Mouse (Mus musculus) right cerebral cortex, postnatal 25 days (tissue): ENCODE data around the gene Papss1.

Source experiments
- DNase-seq: peaks from one replicate; pipeline ENCODE4 v3.0.0; 2022

Papss1 gene

DNA sequence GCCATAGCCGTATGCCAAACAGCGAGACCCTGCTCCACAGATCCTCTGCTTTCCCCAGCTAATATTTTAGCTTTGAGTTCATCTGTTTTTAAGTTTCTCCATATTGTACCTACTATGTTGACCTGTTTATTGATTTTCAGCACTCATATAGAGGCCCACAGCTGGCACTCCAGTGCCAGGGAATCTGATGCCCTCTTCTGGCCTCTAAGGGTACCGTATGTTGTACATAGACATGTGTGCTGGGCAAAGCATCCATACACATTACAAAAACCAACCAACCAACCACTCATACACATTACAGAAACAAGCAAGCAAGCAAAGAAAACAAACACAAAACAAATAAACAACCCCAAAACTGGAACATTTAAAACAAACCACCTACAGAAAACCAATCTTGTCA lies 22.2 kb downstream of the Papss1 start:
- DNase-seq, result no peak

DNA sequence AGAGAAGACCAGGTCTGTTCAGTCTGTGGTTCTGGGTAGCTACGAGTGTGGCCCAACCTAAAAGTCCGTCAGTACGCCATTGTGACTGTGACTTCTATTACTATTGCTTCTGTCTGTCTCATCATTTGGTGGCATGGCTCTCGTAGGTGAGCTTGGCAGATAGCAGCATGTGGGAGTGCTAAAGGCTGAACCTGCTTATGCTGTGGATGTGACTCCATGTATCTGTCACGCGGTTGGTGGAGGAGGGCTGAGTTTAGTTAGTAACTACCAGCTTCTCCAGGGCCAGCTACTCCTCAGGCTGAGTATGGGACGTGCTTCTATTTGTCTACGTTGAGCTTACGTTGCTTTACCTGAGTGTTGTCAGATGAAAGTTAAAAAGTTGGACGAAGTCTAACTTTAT lies 23.4 kb downstream of the Papss1 start:
- DNase-seq, result no peak

DNA sequence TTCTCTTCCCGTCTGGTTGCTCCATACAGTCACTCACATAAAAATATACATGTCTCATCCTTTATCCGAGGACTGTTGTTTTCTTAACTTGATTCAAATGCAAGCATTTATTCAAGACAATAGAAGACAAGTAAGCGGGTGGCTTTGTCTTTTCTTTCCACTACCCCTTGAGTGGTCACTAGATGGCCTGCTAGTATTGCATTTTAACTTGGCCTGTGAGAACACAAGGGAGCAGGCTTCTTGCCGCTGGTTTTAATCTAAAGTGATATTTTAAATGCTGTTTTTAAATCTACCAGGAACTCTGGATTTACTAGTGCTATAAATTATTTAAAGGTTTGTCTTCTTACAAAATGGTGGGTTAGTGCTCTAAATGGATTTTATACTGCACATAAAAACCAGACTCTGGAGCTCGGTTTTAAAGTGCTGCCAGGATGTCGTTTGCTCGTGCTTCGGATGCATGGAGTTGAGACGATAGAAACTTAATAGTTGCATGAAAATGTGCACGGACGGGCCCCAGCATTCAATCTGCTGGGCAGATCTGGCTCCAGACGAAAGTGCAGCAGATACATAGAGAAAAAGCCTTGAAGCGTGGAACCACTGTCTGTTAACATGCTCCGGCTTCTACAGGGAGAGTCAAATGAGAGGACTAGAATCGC lies 28.7 kb downstream of the Papss1 start:
- DNase-seq, result no peak

DNA sequence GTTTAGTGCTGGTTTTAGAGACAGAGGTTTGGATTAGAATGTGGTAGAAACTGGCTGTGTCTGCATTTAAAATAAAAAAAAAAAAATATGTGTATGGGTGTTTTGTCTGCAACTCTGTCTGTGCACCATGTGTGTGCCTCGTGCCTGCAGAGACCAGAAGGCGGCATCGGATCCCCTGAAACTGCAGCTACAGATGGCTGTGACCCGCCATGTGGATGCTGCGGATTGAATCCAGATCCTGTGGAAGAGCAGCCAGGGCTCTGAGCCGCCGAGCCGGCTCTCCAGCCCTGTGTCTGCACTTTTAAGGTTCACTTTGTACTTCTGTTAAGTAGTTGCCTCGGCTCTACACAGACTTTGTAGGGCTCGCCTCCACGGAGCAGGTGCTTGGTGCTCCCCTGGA lies 29.8 kb downstream of the Papss1 start:
- DNase-seq, result no peak

DNA sequence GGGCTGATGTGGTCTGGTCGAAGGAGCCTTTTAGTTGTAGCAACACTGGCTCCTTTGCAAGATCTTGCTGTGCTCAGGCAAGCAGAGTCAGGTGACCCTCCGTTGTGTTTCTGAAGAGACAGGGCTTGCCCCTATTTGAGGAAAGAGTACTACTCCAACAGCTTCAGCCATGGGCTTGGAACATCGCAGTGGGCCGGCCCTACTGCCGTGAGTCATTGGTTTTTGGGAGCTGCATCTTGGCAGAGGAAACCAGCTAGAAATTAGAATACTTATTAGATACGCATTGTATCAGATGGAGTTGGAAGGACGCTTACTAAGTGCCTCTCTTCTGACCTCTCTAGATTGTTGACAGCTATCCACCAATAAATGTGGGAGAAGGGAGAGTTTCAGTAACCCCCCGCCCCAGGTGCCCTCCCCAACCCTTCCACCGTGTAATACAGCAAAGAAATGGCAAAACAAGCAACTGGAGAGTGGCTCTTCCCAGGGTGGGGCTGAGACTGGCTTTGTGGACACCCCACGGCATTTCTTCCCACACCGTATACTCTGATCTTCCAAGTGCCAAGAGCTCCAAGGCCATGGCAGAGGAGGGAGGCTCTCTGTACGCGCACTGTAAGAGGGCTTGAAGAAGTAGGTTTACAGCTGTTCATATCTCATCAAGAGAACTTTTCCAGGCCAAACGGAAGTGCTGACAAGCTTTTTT lies 31.1 kb downstream of the Papss1 start:
- DNase-seq, result no peak

DNA sequence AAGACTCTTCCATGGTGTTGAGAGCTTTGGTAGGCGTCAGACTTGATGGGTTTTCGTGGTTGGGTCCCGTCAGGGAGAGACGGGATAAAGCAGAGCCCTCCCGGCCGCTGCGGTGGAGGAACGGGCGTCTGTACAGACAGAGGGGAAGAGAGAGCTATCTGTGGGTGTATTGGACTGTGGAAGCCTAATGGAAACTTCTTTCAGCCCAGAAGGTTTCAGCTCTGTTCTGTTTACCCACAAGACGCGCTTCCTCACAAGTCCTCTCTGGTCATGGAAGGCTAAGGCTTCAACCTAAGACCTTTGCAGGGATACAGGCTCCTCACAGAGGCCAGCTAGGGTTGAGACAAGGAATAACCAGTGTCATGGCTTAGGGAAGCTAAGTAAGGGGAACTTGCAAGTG lies 36.2 kb downstream of the Papss1 start:
- no peak for DNase-seq

DNA sequence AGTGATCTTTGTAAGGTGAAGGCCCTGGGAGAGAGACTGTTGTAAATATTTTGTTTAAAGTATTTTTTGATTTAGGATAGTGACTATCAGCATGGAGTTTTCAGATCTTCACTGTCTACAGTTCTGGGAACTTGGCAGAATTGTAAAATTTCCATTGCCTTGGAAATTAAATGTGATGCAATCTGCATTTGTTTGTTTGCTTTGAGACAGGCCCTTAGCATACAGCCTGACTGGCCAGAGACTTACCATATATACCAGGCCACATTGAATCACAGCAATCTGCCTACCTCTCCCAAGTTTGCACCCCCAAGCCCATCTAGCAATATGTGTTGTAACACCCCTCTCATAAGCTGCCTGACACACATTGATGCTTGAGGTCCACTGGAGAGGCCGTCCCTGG lies 36.8 kb downstream of the Papss1 start:
- no peak for DNase-seq

DNA sequence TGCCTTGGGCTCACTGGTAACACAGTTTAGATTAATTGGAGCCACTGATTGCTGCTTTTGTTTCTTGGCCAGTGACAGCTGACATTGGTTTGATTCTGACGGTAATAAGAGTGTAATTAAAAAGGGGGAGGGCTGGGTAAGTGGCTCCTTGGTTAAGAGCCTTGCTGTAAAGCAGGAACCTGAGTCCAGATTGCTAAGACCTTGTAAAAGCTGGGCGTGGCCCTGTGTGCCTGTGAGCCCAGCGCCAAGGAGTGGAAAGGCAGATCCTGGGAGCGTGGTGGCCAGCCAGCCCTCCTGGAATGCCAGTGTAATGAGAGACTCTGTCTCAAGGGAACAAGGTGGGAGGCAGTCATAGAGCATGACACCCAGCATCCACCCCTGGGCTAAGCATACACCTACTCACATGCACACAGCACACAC lies 38.4 kb downstream of the Papss1 start:
- DNase-seq, result no peak

DNA sequence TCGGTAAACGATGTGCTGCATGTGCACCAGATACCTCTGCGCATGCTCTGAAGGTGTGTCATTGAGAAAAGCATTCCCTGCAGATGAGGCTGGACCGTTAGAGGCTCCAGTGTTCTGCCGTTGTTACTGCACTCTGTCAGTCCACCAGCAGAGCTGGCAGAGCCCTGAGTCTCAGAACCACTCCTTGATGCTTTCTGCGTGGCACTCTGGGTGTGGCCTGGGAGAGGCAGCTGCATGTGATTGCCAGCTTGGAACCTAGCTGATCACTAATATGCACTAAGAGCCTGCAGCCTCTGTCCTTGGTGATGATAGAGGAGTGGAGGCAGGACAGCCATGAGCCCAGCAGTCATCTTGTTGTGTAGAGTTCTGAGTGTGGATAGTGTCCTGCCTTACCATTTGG lies 43.5 kb downstream of the Papss1 start:
- DNase-seq, result no peak

DNA sequence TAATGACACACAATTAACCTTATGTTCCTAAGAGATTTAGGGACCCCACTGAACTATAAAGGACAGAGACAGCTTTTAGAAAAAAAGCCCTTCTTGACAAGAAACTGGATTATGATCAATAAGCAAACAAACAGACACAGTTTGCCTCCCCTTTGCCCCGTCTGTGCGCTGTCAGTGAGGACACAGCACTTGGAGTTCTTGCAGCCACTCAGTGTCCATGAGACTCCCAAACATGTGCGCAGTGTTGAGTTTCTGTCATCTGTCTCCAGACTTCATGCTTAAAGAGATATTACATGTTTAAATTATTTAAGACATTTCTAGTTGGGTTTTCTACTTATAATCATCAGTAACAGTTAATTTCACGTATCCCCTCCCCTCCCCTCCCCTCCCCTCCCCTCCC lies 45.1 kb downstream of the Papss1 start:
- DNase-seq, result no peak

DNA sequence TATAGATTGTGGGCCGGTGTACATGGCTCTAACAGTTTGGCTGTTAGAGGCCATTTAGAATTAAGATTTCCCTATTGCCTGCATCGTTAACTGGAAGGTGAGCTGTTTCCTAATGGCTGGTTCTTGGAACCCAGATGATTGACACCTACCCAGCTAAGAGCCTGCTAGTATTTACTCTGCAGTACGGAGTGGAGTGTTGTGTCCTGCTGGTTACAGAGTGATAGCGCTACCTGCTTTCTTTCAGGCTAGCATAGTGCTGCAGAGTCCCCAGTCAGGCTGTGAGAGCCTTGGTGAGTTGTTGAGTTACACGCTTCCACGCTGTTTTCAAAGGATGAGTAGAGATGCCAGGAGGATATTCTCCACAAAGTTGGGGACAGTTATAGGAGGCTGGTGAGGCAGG lies 46.0 kb downstream of the Papss1 start:
- no peak for DNase-seq

DNA sequence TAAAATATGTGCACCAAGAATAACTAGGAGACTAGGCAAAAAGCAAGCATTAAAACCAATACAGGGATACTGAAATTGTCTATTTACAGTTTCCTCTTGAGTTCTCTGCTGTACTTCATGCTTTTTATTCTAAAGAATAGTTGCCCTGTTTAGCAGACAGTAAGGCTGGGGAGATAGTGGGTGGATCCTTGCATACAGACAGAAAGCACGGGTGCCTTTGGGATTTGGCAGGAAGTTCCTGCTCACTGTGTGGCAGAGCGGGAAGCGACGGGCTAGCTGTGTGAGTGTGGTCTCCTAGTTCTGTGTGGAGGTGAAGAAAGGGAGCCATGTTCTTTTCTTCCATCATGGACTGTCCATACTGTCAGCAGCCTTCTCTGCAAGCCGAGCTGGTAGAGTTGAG lies 48.3 kb downstream of the Papss1 start:
- DNase-seq, result no peak

DNA sequence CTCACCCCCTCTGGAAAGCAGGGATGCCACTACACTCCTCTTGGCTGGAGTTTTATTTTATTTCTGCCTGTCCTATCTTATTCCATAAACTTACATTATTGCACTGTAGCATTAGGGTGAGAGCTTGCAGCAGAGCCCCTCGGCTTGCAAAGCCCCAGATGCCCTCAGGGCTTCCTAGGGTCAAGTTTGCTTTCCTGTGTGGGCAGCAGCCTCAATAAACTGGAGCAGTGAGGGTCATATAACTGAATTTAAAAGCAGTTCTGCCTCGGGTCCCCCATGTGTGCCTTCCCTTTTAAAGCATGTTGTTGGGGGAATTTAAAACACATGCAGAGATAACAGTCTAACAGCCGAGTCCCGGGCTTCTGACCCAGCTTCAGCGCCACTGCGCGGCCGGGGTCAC lies 49.5 kb downstream of the Papss1 start:
- no peak for DNase-seq

DNA sequence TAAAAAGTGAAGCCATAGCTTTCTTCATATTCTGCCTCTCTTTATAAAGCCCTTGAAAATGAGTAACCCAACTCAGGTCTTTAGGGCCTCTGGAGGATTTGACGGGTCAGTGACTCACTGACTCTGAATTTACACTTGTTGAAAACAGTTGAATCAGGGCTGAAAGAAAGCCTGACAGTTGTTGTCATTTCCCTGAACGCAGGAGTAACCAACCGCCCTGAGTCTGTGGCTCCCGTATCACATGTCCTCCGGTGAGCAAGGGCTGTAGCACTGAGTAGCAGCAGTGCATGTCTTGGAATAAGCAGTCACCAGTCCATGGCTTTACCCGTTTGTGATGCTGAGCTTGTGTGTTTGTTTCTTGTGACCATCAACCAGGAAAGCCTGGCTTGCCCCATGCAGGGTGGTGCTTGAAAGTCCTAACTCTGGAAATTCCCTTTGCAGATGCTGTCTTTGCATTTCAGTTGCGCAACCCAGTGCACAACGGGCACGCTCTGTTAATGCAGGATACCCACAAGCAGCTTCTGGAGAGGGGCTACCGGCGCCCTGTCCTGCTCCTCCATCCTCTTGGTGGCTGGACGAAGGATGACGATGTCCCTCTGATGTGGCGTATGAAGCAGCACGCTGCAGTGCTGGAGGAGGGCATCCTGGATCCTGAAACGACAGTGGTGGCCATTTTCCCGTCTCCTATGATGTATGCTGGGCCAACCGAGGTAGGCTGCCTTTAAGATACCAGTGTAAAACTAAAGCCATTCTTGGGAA lies 54.2 kb downstream of the Papss1 start:
- no peak for DNase-seq

DNA sequence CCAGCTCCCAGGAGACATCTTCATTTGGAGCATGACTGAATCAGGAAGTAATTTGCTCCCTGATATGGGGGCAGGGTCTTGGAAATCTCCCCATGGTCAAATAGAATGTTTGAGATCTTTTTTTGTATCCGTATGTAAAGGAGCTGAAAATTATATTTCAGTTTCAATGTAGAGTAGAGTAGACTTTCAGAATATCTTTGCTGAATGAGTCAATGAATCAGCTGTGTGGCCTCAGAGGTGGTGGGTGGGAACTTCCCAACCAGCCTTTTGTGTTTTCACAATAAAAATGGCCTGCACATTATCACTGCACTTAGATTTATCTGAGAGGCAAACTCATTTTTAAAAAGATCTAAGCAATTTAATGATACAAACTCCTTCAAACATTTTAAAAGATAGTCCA lies 58.6 kb downstream of the Papss1 start:
- DNase-seq, result no peak

DNA sequence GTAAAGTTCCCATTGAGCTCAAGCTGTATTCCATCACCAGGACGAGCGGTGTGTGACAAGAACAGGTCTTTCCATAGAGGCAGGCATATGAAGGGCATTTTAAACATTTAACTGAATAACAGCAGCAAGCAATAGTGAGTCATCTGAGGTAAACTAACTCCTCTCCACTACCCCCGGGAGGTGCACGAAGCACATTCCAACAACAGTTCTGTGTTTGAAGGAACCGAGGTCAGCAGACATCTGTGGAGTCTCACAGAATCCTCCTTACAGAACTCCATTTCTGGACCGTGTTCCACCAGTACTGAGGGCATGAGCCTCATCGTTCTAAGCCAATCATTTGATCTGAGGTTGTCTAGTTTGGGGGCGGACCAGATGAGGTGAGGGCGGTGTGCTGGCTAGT lies 59.5 kb downstream of the Papss1 start:
- no peak for DNase-seq

DNA sequence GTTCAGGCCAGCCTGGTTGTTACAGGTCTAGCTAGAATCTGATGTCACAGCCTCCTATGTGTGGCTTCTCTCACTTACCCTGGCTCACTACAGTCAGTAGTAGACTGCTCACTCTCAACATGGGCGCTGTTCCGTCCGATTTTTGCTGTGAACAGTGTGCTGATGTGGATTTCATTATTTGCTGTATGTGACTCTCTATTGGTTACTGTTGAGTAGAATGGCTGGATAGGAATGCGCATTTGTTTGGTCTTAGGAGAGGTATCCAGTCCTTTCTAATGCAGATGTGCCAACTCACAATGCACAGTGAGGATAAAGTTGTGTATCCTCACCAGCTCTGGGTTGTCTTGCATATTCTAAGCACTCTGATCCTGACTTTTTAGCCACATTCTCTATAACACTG lies 62.9 kb downstream of the Papss1 start:
- DNase-seq, result no peak

DNA sequence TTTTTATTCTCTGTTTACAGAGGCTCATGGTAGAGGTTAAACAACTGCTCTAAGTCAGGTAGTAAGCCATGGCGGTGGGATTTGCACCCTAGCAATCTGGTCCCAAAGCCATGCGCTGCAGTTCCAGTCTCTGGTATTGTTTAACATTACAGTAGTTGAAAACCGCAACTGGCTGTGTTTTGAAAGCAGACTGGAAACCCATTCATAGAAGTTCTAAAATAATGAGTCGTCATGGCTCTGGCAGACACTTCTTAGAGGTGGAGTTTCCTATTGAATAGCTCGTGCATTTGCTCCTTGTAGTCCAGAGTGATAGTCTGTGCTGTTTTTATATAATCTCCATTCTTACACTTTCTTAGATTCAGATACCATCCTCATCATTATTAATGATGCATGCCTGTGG lies 63.7 kb downstream of the Papss1 start:
- DNase-seq, result no peak

DNA sequence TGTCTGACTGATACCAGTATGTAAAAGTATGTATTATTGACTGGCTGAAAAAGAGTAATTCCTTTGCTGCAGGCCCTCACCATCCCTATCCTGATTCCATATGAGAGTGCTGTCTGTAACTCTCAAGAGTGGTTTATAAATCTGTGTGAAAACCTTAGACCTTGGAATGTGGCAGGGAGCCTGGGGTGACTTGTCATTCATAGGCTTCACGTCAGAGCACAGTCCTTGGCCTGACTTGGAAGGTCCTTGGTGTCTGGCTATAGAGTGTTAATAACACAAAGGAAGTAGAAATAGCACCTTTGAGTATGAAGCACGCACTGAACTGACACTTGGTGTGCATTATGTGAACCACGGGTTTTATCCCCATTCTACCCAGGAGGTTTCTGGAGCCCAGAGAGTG lies 64.4 kb downstream of the Papss1 start:
- no peak for DNase-seq

DNA sequence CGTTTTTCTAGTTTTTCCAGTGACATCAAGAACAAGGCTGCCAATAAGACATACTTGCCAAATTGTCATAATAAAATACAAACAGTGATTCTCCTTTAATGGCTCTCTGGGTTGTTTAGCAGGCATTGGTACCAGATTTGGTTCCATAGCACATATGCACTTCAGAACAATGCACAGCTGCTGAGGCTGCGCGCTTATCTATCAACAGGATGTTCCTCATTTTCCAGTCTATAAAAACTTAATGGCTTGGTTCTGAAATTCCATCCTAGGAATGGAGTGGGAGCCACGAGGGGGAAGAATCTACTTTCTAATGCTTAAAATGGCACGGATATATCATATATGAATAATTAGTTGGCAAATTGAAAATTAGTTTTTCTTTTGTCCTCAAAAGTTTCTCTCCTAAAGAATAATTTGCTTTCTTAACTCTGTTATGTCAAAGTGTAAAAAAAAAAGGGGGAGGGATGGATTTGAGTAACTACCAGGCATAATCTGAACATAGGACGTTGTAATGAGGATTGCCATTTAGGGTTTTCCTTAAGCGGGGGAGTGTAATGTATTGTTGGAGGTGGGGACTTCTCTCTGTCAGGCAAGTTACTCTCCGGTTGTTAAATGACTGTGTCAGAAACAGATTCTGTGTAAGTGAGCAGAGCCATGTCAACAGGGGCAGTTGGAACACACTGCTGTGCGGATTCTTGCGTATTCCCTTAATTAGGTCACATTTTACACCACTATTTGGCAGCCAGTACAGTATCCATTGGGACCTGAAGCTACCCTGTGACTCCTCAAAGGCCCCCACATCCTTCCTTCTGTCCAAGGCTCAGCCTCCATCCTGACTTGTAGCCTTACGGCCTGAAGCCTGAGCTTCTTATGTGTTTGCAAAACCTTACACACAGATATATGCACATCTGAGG lies 66.1 kb downstream of the Papss1 start:
- DNase-seq, result no peak

DNA sequence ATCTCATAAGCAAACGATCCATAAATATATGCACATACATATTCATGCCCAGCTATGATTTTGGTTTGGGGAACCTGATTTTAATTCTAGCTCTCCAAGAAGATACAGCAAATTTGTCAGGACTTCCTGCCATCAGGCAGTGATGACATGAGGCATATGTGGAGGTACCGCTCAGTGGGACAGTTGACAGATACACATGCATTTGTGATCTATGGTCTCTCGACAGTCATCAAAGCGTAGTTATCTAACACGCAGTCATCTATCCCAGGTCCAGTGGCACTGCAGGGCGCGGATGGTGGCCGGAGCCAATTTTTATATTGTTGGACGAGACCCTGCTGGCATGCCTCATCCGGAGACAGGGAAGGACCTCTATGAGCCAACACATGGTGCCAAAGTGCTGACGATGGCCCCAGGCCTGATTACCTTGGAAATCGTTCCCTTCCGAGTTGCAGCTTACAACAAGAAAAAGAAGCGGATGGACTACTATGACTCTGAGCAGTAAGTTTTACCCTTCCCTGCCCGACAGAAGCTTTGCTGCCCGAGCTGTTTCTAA lies 66.8 kb downstream of the Papss1 start:
- DNase-seq, result no peak

DNA sequence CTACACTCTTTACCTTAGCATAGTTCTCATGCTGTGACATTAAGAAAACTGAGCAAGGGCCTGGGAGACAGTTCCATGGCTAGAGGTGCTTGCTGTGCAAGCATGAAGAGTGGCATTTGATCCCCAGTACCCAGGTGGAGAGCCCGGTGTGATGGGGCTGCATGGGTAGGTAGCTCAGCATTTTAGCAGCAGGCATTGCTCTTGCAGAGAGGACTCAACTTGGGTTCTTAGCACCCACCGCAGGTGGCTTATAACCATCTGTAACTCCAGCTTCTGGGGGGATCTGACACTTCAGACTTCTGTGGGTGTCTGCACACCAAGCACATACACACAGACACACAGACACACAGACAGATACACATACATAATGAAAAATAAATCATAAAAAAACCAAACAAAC lies 69.5 kb downstream of the Papss1 start:
- DNase-seq, result no peak

DNA sequence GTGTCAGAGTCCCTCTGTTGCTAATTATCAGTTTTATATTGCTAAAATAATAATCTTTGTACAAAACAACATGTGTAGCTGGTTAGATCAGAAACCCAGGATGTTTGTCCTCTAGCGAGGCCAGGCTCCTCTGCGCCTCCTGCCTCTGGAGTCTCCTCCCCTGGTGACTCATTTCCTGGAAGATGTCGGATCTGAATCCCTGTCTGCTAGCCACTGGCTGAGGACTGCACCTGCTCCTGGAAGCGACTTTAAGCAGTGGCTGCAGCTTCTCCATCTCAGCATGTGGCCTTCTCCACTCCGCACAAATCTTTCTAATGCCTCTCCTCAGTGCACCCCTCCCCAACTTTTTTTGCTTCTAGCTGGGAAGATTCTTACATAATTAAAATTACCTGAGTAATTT lies 71.6 kb downstream of the Papss1 start:
- no peak for DNase-seq
